ENCODE assay signal across 12 mouse cellular contexts in the genomic region with DNA sequence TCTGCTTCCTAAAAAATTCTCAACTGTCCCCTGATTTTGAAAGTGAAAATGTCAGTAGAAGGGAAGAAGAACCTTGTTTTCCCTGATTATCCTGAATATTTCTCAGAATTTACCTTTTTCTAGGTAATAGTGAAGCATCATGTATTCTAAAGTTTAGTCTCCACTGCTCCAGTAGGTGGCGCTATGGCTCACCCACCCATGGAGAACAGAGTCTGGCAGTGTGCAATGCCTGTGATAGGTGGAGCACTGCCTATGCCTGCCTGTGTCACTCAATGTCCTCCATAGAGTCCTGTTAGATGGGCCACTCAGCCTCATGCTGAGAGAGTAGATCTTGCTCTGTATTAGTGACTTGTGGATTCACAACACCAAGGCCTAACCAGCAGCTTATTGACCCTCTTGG.
DNase-seq lines count a peak whose midpoint lies in the region; ATAC-seq and TF ChIP-seq lines count a peak whose summit lies in the region.
"Had no signal": no experiment of that assay in that cellular context is flagged by ENCODE, and none has a peak within 500 bp of the region (broad histone marks: within the 10 kb centered on the region; RNA-seq: fewer than 3 reads in every experiment).

No protein-coding gene starts in this region.

- 18% methylated on average over 1 of the region's 1 CpGs for WGBS in heart, embryonic 10.5 days
- whole genome bisulfite sequencing in lung, postnatal 0 days, result 27% methylated on average over 1 of the region's 1 CpGs
- 13% methylated on average over 1 of the region's 1 CpGs for WGBS in hindbrain, embryonic 13.5 days

- no peak overlapping the region for H3K27ac ChIP-seq in heart, embryonic 10.5 days
- H3K27ac ChIP-seq in lung, postnatal 0 days (ENCODE audit: low read length), result no peak overlapping the region
- no peak overlapping the region for H3K27ac ChIP-seq in hindbrain, embryonic 13.5 days
- H3K27ac ChIP-seq: embryonic facial prominence, embryonic 13.5 days; limb, embryonic 10.5 days had no signal

- H3K27me3 ChIP-seq in heart, embryonic 10.5 days (ENCODE audit: insufficient read depth, poor library complexity, severe bottlenecking), result no peaks in the 10 kb centered on the region
- no peaks in the 10 kb centered on the region for H3K27me3 ChIP-seq in lung, postnatal 0 days (replicated peaks; ENCODE audit: insufficient read depth, low read length)
- H3K27me3 ChIP-seq in hindbrain, embryonic 13.5 days, result no peaks in the 10 kb centered on the region
- H3K27me3 ChIP-seq: embryonic facial prominence, embryonic 13.5 days had no signal

- ATAC-seq in lung, postnatal 0 days, result no peak
- no peak for ATAC-seq in hindbrain, embryonic 13.5 days (ENCODE audit: low FRiP score)

- intact Hi-C loops in heart, postnatal 36 days (cut with DNase I), result loop anchor here (2.0 kb wide), 1 partner anchor 295 kb away; no protein-coding TSS in a partner anchor

- H3K9me3 ChIP-seq in heart, embryonic 10.5 days, result no peaks in the 10 kb centered on the region
- no peaks in the 10 kb centered on the region for H3K9me3 ChIP-seq in lung, postnatal 0 days (ENCODE audit: low read length)
- 0 out of 2 replicates have a peak, but pooled peaks cover 3% of the 10 kb centered on the region for H3K9me3 ChIP-seq in hindbrain, embryonic 13.5 days
- H3K9me3 ChIP-seq: embryonic facial prominence, embryonic 13.5 days; limb, embryonic 10.5 days had no signal

- peak; percentile 15; the same call in 1 of the 2 replicates for TF ChIP-seq CTCF in lung, postnatal 0 days (IDR thresholded peaks at IDR 0.05)

- no peak for TF ChIP-seq EP300 in lung, postnatal 0 days (IDR thresholded peaks at IDR 0.05)

- H3K9ac ChIP-seq in lung, postnatal 0 days (replicated peaks; ENCODE audit: low read depth), result no peak overlapping the region
- no peak overlapping the region for H3K9ac ChIP-seq in hindbrain, embryonic 13.5 days
- H3K9ac ChIP-seq: embryonic facial prominence, embryonic 13.5 days had no signal

- DNase-seq in heart, embryonic 10.5 days (ENCODE audit: low spot score), result peak; percentile 55
- DNase-seq in heart, postnatal 36 days, result no peak
- DNase-seq in lung, postnatal 0 days (ENCODE audit: low spot score), result no peak
- DNase-seq in lung, postnatal 25 days (ENCODE audit: low spot score), result no peak
- peak; percentile 45 to 47 for DNase-seq in adrenal gland, adult 18-20 months (ENCODE audit: low spot score in 2 of 2)
- peak; percentile 4 for DNase-seq in retina, postnatal 1 day
- no peak for DNase-seq in spleen, adult 18-20 months
- DNase-seq: cerebellum, adult 11 months had no signal

- H3K36me3 ChIP-seq in heart, embryonic 10.5 days, result no peaks in the 10 kb centered on the region
- no peaks in the 10 kb centered on the region for H3K36me3 ChIP-seq in lung, postnatal 0 days (ENCODE audit: insufficient read depth, low read length)
- H3K36me3 ChIP-seq in hindbrain, embryonic 13.5 days, result no peaks in the 10 kb centered on the region
- H3K36me3 ChIP-seq: embryonic facial prominence, embryonic 13.5 days; limb, embryonic 10.5 days had no signal

- H3K4me2 ChIP-seq in lung, postnatal 0 days (replicated peaks; ENCODE audit: low read depth, low read length), result no peak overlapping the region
- no peak overlapping the region for H3K4me2 ChIP-seq in hindbrain, embryonic 13.5 days
- H3K4me2 ChIP-seq: embryonic facial prominence, embryonic 13.5 days; midbrain, embryonic 11.5 days had no signal

- H3K4me1 ChIP-seq in heart, embryonic 10.5 days, result no peaks in the 10 kb centered on the region
- no peaks in the 10 kb centered on the region for H3K4me1 ChIP-seq in lung, postnatal 0 days (ENCODE audit: insufficient read depth, low read depth, low read length)
- H3K4me1 ChIP-seq in hindbrain, embryonic 13.5 days (replicated peaks), result no peaks in the 10 kb centered on the region
- H3K4me1 ChIP-seq: embryonic facial prominence, embryonic 13.5 days; limb, embryonic 10.5 days had no signal

- H3K4me3 ChIP-seq in heart, embryonic 10.5 days, result no peak overlapping the region
- H3K4me3 ChIP-seq in lung, postnatal 0 days (ENCODE audit: low read depth, low read length), result no peak overlapping the region
- H3K4me3 ChIP-seq in hindbrain, embryonic 13.5 days, result no peak overlapping the region
- H3K4me3 ChIP-seq: embryonic facial prominence, embryonic 13.5 days; limb, embryonic 10.5 days had no signal

Comparison
In these comparisons a context has a peak if more than half of its experiments do, and no peak if none do; other contexts are left out.
1. DNase-seq: peak in heart, embryonic 10.5 days (single experiment), adrenal gland, adult 18-20 months (2 of 2) and retina, postnatal 1 day (single experiment); none in heart, postnatal 36 days (0 of 2), lung, postnatal 0 days (single experiment), lung, postnatal 25 days (single experiment) and spleen, adult 18-20 months (0 of 2).